Mouse (Mus musculus): Measurements from ENCODE around the gene Myod1.

The Myod1 gene

GRCm38 (mm10) chr7:46376172-46377007 is at the start of gene Myod1:
Gene Myod1, plus strand, starts transcription at chr7:46376474.
- DNase-seq (ENCODE audit: low spot score) = no peak

- DNase-seq (ENCODE audit: low spot score) = no peak
These were observed 48.4 kb upstream of the Myod1 start for GRCm38 (mm10) chr7:46327896-46328295.

DNA sequence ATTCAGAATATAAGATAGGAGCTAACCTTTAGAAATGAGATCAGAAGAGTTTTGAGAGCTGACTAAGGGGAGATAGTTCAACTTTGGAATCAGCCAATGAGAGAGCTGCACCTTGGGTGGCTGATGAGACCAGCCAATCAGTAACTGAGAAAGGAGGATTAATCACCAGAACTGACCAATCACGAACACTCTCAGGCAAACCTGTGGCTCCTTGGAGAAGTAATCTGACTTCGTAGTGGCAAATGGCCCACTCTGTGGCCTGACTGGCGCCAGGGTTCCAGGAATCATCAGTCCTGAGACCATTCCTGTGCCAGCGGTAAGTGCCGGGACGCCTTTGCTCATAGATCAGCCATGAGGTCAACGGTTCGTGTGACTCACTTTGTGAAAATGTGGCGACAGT is 38.9 kb upstream of the Myod1 start:
- no peak for DNase-seq (ENCODE audit: low spot score)

DNA sequence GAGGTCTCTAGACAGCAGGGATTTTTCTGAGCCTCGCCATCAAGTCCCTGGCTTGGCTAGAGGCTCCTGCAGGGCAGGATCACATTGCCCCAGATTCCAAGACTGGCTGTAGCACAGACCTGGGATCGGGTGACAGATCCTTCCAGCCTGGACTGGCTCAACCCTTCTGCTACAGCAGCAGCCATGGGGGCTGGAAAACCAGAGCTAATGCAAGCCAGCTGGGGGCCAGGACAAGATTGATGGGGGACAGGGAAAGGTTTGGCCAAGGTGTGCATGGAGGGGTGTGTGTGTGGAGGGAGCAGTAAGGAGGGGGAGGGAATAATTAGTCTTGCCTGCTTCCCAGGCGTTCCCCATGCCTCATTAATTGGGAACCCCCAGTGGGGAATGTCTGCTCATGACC is 36.5 kb upstream of the Myod1 start:
- DNase-seq (ENCODE audit: low spot score) = no peak

DNA sequence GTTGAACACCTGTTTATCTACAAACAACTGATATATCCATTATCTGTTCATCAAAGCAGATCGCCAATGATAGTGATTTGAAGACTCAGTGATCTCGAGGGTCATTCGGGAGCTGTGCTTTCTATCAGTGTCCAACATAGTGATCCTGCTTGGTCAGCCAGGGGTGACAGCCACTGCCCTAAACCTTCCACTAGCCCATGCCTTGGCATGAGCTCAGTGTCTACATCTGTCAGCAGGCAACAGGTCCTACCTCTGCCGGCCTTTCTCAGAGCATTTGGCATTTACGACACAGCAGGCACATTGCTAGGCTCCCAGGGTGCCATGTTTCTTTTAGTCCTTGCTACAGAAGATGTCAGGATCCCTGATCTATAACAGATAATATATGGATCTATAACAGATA is 36.0 kb upstream of the Myod1 start:
- DNase-seq (ENCODE audit: low spot score) = no peak

- DNase-seq (ENCODE audit: low spot score) = no peak
These were observed 34.8 kb upstream of the Myod1 start for GRCm38 (mm10) chr7:46341471-46341870.

DNA sequence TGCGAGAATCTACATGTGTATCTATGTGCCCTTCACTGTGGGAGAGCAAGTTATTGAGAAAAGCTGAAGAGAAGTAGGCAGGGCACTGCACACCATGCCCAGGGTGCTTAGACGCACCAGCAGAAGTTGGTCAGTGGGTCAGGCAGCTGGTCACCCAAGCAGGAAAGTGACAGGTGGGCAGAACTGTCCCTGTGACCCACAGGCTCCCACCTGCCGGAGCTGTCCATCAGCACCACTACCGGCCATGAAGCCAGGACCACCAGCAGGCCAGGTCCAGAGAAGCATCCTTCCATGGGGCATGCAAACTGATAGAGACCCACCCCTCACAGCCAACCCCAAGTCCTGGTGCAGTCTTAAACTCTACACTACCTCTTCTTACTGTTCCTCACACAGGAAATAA is 28.6 kb upstream of the Myod1 start:
- DNase-seq (ENCODE audit: low spot score) = no peak

DNA sequence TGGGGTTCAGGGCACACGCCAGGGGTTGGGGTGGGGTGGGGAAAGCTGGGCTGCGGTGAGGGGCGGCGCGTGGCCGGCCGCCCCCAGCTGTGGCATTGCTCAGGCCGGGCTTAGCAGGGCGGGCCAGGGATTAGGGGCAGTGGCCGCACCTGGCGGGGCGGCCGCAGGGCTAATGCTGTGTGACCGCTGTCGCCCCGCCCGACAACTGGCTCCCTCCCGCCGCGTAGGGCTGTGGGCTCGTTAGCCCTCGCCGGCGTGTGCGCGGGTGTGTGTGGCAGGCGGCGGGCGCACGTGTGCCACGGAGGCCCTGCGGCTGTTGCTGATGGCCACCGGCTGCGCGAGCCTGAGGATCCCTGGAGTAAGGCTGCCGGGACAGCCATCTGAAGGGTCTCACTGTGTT is 27.5 kb upstream of the Myod1 start:
- no peak for DNase-seq (ENCODE audit: low spot score)

- DNase-seq (ENCODE audit: low spot score) = no peak
These were observed 26.1 kb upstream of the Myod1 start for GRCm38 (mm10) chr7:46350119-46350702.

DNA sequence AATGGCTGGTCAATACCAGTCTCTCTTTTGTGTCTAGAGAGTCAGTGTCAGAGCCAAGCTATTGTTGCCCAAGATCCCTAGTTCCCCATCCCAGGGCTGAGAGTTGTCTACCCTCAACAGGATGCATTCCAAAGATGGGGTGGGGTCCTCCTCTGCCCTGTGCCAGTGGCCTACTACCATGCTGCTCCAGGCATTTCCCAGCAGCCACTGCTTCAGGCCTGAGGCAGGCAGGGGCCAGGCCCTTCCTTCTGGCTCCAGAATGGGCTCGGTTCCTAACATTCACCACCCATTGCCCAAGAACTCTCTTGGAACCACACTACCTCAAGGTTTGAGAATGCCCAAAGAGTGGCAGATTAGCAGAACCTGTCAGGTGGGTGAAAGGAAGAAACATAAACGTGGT is 23.5 kb upstream of the Myod1 start:
- DNase-seq (ENCODE audit: low spot score) = no peak

- no peak for DNase-seq (ENCODE audit: low spot score)
These were observed 23.1 kb upstream of the Myod1 start for GRCm38 (mm10) chr7:46353216-46353615.

DNA sequence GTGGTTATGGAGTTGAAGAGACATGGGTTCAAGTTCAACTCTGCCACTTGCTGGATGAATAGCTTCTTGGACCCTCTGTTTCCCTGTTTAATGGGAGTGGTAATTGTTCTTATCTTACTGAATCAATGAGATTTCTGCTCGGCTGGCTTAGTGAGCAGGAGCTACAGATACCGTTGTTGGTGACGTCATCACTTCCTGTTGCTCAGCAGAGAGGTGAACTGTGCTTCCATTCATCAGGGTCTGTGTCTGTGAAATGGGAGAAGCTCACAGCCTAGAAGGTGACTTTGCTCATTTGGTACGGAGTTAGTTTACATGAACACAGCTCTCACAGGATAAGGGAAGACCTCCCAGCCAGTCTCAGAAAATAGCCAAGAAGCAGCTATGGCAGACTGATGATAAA is 22.4 kb upstream of the Myod1 start:
- no peak for DNase-seq (ENCODE audit: low spot score)

DNA sequence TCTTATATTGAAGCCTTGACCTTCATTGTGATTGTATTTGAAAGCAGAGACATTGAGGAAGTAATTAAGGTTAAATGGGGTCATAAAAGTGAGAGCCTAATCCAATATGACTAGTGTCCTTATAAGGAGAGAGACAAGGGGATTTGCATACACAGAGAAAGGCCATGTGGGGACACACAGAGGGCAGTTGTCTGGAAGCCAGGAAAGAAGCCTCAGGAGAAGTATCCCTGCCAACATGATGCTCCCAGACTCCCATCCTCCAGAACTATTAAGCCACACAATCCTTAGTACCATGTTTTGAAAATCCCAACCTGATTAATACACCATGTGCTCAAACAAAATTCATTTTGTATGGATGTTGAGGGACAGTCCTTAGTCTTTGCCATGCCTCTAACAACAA is 14.5 kb upstream of the Myod1 start:
- DNase-seq (ENCODE audit: low spot score) = no peak

DNA sequence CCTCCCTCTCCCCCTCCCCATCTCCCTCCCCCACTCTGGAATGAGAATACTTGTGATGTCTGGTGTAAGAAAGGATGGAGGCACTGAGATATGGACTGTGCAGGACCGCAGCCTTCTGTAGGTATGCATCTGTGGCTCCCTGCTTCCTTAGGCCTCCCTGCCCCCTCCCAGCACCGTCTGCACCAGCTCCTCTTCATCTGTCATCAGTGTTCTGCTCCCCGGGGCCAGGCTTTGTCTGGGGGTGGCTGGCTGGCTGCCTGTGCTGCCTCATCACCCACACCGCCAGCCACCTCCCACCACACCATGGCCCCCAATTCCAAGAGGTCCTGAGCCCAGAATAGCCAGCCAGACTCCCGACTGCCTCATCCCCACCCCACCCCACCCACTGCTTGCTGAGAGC is 12.1 kb upstream of the Myod1 start:
- no peak for DNase-seq (ENCODE audit: low spot score)

GRCm38 (mm10) chr7:46365810-46366209 is 10.5 kb upstream of the Myod1 start:
- DNase-seq (ENCODE audit: low spot score) = no peak

- DNase-seq (ENCODE audit: low spot score) = no peak
These were observed 5.2 kb upstream of the Myod1 start for GRCm38 (mm10) chr7:46371104-46371503.

GRCm38 (mm10) chr7:46377008-46377346 is 703 bp downstream of the Myod1 start:
- DNase-seq (ENCODE audit: low spot score) = no peak

GRCm38 (mm10) chr7:46378123-46378522 is 1.8 kb downstream of the Myod1 start:
- DNase-seq (ENCODE audit: low spot score) = no peak

DNA sequence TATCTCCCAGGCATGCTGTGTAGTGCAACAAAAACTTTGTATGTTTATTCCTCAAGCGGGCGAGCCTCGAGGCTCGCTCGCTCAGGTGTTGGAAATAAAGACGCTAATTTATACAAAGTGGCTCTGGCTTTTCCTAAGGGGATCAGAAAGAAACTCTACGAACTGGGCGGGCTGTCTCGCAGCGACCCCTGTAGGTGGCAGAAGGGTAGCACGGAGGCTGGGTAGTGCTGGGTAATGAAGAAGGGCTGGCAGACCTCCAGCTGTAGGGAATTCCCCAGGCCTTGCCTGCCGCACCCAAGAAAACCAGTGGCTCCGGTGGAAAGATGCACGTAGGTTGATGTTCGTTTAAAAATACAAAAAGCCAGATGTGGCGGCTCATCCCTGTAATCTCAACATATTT is 2.7 kb downstream of the Myod1 start:
- no peak for DNase-seq (ENCODE audit: low spot score)

- DNase-seq (ENCODE audit: low spot score) = no peak
These were observed 4.4 kb downstream of the Myod1 start for GRCm38 (mm10) chr7:46380625-46381024.

GRCm38 (mm10) chr7:46387430-46387829 is 11.2 kb downstream of the Myod1 start:
- DNase-seq (ENCODE audit: low spot score) = no peak

DNA sequence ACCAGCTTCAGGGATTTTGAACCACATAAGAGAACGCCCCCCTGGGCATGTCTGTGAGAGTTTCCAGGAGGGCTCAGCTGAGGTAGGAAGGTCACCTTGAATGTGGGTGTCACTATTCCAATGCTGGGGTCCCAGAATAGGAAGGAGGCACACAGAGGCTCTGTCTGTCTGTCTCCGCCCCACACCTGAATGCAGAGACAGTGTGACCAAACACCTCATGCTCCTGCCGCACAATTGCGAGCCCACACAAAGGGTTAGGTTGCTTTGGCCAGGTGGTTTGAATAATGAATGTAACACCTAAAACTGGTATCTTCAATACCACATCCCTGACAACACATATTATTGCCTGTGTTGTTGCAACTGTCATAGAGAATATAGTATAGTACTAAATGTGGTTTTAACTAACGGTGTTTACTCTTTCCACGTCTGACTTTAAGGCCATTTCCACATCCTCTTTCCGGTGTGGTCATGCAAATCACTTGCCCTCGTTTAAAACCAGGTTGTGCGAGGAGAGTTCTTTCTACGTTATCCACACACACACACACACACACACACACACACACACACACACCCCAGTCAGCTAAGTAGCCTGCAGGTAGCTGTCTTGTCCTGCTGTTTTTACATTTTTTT is 13.3 kb downstream of the Myod1 start:
- DNase-seq (ENCODE audit: low spot score) = no peak

GRCm38 (mm10) chr7:46390226-46390625 is 14.0 kb downstream of the Myod1 start:
- no peak for DNase-seq (ENCODE audit: low spot score)

- no peak for DNase-seq (ENCODE audit: low spot score)
These were observed 15.4 kb downstream of the Myod1 start for GRCm38 (mm10) chr7:46391701-46392100.

Data from c-Kit-positive CD71-positive TER-119-positive erythroid progenitor cells, embryonic 14.5 days (primary cell).